Mouse (Mus musculus) urinary bladder, adult 18-20 months (tissue): ENCODE measurements around the gene Vav2.

Experiments used
- DNase-seq, 2 experiments: peaks; one replicate each; pipeline ENCODE4 v3.0.0; 2022; ENCODE audit warnings: low spot score in 2 of 2, mixed read lengths in 2 of 2

The Vav2 gene

DNA sequence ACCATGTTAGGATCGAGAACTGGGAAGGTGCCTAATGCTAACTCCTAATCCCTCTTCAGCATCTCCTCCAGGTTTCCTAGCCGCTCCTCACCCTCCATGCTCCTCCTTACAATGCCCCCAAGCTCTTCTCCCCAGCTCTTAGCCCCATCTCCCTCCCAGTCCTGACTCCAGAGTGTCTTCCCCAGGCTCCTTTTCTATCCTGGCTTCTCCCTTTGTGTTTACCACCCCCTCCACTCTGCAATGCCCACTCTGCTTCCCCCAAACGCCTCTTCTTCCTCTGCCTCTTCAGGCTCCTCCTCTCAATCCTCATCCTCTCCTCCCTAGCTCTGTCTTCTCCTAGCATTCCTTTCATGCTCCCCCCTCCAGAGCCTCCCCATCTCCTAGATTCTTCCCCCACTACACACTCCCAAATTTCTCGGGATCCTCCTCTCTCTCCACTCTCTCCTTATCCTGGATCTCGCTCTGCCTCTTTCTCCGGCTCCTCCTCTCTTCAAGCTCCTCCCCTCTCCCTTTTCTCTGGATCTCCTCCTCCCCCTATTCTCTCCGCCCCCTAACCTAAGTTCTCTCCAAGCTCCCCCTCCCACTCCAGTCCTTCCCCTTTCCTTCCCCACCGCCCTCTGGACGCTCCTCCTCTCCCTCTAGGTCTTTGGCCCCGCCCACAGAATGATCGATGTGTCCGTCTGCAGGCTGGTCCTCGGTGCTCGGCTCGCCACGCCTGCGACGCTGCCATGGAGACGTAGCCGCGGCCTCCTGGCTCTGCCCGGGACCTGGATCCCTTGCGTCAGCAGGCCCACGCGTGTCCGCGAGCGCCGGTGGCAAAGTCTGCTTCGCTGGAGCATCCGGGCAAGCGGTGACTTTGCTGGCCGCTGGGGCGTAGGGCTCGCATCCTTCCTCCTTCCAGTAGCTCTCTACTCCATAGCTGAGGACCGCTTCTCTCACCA lies 15.2 kb upstream of the Vav2 start, which contains the start of gene Brd3os:
Gene Brd3os, plus strand, starts transcription at position 558 of the 941 bp plus-strand sequence.
- DNase-seq, result peak; percentile 84 to 93

DNA sequence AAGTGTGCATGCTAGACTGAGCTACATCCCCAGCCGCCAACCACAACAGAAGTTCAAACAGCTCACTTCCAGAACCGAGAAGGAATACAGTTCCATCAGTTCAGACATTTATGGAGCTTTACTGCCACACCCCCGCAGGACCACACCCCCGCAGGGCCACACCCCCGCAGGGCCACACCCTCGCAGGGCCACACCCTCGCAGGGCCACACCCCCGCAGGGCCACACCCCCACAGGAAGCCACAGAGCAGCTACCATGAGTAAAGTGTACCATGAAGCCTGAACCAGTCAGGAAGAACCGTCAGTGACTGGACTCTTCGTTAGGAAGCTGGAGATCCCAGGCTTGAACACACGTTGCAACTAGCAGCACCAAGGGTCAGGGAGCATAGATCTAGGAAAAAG lies 11.4 kb upstream of the Vav2 start:
- DNase-seq, result no peak

DNA sequence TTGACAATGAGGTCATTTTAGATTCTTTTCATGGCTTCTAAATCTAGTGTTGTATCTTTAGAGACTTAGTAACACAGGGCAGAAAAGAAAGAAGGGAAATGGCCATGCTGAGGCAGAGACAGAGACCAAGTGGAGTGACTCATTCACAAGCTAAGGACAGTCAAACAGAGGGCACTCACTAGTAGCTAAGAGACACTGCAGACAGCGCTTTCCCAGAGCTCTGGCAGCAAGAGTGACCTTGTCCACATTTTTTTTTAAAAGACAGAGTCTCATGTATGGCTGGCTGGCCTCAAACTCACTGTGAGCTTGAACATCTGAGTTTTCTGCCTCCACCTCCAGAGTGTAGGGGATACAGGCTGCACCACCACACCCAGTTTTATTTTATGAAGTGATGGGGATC lies 11.0 kb upstream of the Vav2 start:
- DNase-seq, result no peak

DNA sequence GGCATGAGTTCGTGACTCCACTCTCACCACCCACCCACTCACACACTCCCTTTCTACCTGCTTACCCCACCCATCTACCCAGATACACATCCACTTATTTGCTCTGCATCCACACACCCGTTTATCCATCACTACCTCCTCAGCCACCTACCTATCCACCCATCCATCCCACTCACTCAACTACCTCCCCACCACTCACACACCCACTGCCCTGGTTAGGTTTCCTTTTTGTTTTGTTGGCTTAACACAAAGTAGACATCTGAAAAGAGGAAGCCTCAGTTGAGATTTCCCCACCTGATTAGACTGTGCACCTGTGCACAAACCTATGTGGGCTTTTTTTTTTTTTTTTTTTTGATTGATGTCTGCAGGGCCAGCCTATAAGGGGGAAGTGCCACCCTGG lies 5.8 kb upstream of the Vav2 start:
- DNase-seq, result no peak

DNA sequence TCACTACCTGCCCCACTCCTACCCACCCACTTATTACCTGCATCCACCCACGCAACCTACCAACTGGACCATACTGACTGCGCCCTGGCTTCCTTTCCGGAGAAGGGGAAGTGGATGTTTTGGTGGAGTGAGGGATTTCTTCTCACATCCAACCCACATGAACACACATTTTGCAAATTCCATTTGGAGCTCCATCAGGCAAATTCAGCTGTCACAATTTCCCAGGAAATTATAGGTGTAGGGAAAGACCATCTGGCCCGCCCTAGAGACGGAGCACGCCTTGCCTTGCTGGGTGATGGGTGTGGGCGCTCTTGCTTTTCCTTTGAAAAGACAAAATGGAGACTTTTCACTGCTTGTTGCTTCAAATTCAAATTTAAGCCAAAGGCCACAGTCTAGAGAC lies 3.8 kb upstream of the Vav2 start:
- no peak for DNase-seq

DNA sequence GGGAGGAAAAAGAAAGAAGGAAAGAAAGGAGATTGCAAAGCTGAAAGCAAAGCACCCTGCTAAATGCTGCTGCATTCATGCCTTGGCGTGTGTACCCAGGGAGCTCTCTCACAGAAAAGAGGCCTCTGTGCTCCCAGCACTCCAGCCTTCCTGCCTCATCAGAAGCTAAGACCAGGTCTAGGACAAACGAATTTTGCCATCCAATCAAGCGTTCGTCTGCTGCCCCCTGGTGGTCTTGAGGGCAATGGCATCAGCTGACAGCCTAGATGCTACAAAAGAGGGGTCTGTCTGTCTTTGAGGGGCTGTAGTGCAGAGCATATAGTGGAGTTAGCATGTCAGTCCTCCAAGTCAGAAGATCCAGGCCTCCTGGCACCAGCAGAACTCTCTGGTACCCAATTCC lies 1.2 kb upstream of the Vav2 start:
- peak; percentile 74 to 77 for DNase-seq

DNA sequence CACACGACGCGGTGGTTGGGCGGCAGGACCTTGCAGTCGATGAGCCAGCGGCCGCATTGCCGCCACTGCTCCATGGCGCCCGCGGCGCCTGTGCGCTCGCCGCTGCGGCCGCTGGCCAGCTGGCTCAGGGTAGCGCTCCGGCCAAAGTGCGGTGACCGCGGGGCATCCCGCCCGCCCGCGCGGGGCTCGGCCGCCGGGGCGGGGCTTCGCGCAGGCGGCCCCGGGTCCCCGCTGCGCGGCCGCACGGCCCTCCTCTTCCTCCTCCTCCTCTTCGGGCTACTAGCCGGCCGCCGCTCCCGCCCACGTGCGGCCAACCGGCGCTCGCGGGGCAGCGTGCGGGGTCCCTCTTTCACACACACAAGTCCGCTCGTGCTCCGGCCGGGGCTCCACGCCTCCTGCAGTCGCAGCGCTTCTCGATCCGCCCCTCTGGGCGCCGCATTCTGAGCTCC lies 403 bp downstream of the Vav2 start:
- peak in 1 of 2 experiments; percentile 42 for DNase-seq

DNA sequence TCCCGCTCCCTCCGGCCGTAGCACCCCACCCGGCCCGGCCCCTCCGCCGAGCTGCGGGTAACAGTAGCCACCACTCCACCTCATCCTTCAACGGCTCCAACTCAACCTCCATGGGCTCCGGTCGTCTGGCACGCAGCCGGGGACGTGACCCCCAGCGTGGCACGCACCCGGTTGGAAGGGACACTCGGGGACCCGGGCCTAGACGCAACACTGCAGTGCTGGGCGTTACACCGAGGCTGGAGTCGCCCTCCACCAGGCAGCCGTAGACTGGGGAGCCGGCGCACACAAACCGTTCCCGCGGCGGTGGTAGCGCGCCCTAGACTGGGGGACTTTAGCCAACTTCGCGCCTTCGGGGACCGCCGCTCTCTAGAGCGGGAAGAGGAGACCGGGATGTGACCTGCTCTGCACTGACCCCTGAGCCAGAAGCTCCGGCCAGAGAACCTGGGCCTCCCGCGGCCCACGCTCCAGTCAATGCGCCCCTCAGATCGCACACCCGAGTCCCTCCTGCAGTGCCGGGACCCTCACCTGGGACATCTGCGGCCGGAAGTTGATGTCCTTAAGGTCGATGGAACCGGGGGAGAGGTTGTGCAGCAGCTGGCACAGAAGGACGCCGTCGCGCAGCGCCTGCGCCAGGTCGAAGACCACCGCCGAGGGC lies 955 bp downstream of the Vav2 start:
- DNase-seq, result no peak

DNA sequence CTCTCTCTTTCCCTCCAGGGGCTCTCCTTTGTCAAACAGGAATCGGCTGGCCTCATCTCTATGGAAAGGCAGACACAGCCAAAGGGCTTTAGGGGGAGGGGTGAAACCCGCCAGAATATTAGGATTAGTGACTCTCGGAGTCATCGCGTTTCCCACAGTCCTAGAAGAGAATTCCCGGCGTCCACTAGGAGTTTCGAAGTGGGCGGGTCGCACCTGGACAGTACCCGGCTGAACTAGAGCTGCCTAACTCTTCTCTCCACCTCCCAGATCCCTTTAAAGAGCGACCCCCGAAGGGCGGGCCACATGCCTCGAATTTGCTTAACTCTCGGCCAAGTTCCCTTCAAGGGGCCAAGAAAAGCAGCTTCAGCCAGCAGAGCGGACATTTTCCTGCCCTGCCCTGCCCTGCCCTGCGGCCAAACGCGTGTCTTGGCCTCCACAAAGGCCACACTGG lies 1.6 kb downstream of the Vav2 start:
- no peak for DNase-seq

DNA sequence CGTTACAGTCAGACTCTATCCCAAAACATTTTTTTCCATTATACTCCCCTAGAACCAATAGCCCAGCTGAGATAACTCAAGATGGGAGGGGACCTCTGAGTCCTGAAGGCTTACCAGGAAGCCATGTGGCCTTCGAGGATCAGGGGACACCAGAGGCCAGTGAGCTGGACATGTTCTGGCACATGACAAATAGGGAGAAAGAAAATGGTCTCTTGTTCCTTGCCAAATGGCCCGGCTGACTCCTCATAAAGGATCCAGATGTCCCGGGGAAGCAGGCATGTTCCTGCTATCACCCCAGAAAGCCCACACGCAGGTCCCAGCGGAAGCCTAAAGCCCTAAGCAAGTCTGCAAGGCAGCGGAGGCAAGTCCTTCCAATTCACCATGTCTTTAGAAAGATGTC lies 3.2 kb downstream of the Vav2 start:
- DNase-seq, result no peak

DNA sequence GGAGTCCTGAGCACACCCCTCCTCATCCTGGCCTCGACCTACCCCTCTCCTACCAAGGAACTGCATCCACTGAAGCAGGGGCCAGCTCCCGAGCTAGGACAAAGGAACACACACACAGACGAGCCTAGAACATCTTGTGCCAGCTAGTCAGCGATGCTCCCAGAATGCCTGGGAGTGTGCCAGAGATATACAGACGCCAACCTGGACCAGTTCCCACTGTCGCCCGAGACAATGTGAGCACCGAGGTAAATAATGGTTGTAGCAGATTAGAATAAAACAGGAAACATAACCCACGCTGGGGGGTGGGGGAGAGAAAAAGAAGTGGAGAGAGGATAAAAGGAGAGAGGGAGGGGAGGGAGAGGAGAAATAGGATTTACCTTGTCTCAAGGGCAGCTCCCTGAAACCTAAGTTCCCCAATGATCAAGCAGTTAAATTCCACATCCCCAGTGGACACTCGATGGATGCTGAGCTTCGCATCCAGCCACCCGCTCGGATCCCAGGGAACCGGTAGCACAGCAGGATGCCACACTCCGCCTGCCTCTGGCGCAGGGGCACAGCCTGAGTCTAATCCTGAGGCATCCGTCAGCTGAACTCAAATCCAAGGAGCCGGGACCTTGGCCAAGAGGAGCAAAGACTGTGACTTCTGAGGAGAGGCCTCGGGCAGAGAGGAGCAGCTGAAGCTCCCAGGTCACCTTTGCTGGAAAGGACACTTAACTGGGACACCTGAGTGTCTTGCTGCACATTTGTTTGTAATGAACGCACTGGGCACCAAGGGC lies 5.4 kb downstream of the Vav2 start:
- no peak for DNase-seq

DNA sequence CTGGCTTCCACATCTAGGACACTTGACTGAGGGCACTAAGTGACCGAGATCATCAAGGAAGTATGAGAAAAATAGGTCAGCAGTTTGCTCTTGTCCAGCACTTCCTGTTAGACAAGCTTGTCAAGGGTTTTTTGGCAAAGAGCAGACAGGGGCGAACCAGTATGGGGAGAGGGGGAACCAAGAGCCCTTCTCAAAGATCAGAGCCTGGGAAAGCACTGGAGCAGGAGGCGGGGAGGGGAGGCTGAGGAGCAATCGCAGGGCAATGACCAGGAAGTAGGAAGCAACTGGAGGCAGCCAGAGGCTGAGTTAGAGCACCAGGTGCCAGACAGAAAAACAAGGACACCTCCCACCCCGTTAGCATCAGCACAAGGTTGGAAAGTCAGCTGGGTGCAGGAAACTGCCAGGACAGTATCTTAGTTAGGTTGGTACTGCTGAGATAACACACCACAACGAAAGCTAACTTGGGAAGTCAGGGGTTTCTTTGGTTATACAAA lies 8.2 kb downstream of the Vav2 start:
- DNase-seq, result peak in 1 of 2 experiments; percentile 59

DNA sequence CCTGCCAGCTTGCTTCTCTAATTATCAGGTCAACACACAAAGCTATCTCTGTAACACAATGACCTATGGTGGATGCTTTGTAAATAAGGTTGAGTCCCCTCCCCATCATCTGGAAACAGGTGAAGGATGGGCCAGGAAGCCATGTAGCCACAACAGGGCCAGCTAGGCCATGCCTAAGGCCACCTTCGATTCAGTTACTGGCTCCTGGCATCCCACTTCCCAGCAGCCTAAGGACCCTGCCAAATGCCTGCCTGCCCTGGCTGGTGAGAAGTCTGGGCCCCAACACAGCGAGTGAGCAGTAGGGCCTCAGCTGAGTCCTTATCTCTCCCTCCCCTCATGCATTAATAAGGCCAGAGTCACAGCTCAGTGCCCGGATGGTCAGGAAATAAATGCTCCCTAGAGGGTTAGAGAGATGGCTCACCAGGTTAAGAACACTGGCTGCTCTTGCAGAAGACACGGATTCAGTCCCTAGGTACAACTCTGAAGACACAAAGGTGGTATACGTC lies 9.1 kb downstream of the Vav2 start:
- DNase-seq, result no peak

DNA sequence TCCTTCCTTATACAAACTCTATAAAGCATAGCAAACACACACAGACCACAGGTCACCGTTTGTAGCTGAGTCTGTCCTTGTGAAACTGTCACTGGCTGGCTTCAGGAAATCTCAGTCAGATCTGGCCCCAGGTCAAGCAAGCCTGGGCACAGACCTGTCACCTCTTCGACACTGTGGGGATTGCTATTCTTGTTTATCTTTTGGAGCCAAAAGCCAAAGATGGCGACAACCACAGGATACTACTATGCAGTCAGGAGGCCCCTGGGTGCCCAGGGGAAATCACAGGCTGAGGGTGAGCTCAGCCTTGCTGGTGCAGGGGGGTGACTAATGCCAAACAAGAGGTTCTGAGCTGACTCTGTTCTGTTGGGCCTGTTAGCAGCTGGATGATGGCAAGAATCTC lies 10.4 kb downstream of the Vav2 start:
- peak in 1 of 2 experiments; percentile 77 for DNase-seq

DNA sequence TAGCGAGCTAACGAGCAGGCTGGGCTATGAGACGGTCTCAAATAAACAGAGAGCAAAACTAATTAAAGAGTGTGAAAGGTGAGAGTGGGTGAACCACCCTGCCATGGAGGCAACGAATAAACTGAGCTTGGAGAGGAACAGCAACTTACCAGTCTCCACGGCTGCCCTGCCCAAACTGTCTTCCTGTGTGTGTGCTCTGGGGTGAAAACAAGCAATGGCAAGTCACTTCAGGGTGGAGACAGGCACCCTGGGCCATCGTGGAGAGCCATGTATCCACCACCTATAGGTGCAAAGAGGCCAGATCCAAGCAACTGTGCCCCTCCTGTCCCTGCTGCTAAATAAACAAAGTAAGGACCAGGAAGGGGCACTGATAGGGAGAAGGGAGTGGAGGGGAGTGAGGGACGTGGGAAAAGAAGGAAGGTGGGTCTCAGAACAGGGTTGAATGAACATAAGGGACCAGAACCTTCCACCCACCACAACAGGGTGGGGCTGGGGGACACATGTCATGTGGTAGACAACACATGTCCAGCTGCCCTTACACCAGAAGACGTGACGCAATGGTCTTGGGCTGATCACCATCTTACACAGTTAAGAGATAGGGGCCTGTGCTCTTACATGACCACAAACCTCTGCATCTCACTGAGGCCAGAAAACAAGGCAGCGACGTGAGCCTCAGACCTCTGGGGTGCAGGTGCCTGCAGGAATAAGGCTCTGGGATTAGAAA lies 11.6 kb downstream of the Vav2 start:
- no peak for DNase-seq

DNA sequence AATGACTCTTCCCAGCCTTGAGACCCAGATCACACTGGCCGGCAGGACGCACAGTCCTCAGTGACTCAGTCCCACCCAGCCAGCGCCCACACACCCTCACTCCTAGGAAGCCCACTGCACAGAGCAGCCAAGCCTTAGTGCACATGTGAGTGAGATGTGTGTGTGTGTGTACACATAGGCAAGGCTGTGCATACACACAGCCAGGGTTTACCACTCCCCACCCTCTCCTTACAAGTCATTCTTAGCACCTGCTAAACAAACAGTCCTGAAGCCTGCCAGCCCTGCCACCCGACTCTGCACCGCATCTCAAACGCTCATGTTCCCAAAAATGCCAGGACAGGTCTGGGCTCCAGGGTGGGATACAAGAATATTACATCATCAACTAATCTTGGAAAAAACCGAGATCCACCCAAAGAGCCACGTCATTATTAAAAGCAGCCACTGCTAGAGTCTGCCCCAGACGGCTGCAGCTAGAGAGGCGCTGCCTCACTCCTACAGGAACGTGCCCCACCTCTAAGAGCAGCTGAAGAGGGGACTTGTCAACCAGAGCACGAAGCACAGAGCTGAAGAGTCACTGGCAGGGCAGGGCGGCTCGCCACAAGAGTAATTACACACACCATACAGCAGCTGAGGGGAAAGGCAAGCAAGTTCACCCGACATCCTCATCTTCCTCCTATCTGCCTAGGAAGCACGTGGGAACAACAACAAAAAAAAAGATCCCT lies 12.7 kb downstream of the Vav2 start:
- no peak for DNase-seq

DNA sequence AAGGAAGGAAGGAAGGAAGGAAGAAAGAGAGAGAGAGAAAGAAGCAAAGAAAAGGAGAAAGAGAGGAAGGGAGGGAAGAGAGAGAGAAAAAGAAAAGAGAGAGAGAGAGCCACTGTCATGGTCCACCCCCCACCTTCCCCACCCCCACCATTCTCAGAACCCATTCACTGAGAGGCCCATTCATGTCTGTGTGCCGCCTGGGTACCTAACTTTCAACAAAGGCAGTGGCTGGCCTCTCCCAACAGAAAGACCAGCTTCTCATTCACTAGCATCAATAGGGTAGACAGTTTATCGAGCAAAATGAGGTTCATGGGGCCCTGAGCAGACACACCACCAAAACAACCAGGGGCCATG lies 13.3 kb downstream of the Vav2 start:
- no peak for DNase-seq

DNA sequence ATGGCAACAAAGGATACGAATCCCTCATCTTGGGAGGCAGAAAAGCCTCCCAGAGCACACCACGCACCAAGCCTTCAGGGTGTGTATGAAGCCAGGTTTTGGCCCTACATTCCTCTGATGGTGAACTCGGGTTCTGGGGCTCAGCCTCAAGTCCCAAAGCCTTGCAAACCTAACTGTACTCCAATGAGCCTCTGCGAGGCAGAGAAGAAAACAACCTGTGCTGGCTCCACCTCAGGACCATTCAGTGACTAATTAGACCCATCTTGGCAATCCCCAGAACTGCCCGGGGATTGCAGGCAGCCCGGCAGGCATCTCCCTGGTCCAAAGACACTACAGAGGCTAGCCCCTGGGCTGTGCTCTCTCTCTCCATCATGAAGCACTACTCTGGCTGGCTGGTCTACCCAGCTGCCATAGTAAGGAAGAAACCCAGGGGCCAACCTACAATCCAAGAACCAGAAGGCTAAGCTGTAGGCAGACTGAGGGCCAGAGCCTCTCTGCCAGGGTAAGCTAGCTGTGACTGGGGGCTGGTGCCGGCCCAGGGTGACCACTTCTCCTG lies 14.5 kb downstream of the Vav2 start:
- no peak for DNase-seq

DNA sequence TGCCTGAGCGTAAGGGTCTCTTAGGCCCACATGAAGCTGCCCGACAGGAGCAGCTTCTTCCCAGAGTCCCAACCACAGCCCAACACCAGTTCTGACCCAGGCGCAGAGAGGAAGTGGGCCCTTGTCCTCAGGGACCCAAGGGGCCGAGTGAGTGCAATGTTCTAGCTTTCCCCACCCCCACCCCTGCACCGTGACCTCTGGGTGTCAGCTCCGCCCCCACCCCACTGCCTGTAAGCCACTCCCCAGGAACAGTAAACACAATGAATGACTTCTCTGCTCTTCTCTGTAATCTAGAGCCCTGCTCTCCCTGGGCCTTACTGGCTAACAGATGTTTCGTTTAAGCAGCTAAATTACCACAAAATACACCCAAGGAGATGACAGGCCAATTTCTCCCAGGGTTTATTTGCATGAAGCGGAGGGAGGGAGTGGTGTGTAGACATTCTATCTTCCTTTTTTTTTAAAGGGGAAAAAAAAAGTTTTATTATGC lies 15.1 kb downstream of the Vav2 start:
- no peak for DNase-seq
